Comparison of ENCODE assay signal across 9 mouse cellular contexts in the genomic region with DNA sequence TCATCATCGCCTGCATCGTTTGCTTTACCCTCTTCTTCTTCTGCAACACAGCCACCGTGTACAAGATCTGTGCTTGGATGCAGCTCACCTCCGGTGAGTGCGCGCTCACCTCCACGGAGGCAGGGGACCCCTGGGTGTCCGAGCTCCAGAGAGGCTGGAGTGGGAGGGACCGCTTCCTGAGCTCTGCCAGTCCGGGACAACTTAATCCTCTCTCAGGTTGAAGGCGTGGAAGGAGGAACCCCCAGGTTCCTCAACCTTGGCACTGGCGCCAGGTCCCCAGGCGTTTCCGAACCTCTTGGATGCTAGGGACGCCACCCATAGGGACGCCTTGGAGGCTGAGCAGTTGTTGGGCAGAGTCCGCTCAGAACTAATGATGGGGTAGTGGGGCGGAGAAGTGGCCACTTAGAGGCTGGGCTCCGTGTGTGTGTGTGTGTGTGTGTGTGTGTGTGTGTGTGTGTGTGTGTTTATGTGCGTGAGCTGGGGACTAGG. TPM values are rescaled to one million over a fixed set of nuclear protein-coding genes. Genes with fewer than 3 reads are reported as not detected.
A peak's percentile ranks its signal among the peaks of the same experiment; 100 is the strongest.
DNase-seq lines count a peak whose midpoint lies in the region; ATAC-seq and TF ChIP-seq lines count a peak whose summit lies in the region.
"Had no signal": no experiment of that assay in that cellular context is flagged by ENCODE, and none has a peak within 500 bp of the region (broad histone marks: within the 10 kb centered on the region; RNA-seq: fewer than 3 reads in every experiment).

No protein-coding gene starts in this region.

- WGBS in kidney, adult 2 months, result 3% methylated on average over 20 of the region's 20 CpGs
- WGBS in embryonic facial prominence, embryonic 13.5 days, result under 1% methylated on average over 20 of the region's 20 CpGs
- WGBS in limb, embryonic 14.5 days, result 1% methylated on average over 20 of the region's 20 CpGs

- H3K4me1 ChIP-seq in kidney, adult 2 months (ENCODE audit: control insufficient read depth, insufficient read depth, low read length), result 0 out of 2 replicates have a peak, but pooled peaks cover 2% of the 10 kb centered on the region
- H3K4me1 ChIP-seq in embryonic facial prominence, embryonic 13.5 days, result peaks cover 15% of the 10 kb centered on the region
- 0 out of 2 replicates have a peak, but pooled peaks cover 3% of the 10 kb centered on the region for H3K4me1 ChIP-seq in limb, embryonic 14.5 days (ENCODE audit: control insufficient read depth, insufficient read depth, low read length)

- TF ChIP-seq POLR2A in kidney, adult 2 months (IDR thresholded peaks at IDR 0.05; ENCODE audit: low read depth, low read length), result no peak
- no peak for TF ChIP-seq POLR2A in limb, embryonic 14.5 days (IDR thresholded peaks at IDR 0.05; ENCODE audit: borderline replicate concordance, extremely low read depth, insufficient read depth, insufficient read length)

- H3K9ac ChIP-seq in embryonic facial prominence, embryonic 13.5 days, result peak overlapping the region; percentile 67
- H3K9ac ChIP-seq in limb, embryonic 14.5 days (ENCODE audit: low read depth, low read length, severe bottlenecking), result peak overlapping the region; percentile 45

- TF ChIP-seq CTCF in kidney, adult 2 months (conservative IDR thresholded peaks at IDR 0.05; ENCODE audit: insufficient read depth, insufficient read length, low read depth, low read length), result no peak

- 0 out of 2 replicates have a peak overlapping the region, but pooled peaks have one; percentile 41 for H3K4me3 ChIP-seq in kidney, adult 2 months (ENCODE audit: insufficient read depth, low read depth, low read length)
- H3K4me3 ChIP-seq in embryonic facial prominence, embryonic 13.5 days, result peak overlapping the region; percentile 58
- peak overlapping the region; percentile 56 for H3K4me3 ChIP-seq in limb, embryonic 14.5 days (replicated peaks; ENCODE audit: low read length)

- no peak for ATAC-seq in embryonic facial prominence, embryonic 13.5 days (ENCODE audit: insufficient number of reproducible peaks, insufficient read depth, low FRiP score, low TSS enrichment, low read depth)
- ATAC-seq in limb, embryonic 14.5 days (ENCODE audit: low FRiP score, low read depth), result no peak
- ATAC-seq: Patski had no signal

- H3K9me3 ChIP-seq in embryonic facial prominence, embryonic 13.5 days, result no peaks in the 10 kb centered on the region
- no peaks in the 10 kb centered on the region for H3K9me3 ChIP-seq in limb, embryonic 14.5 days (ENCODE audit: control insufficient read depth, low read length)

- no peaks in the 10 kb centered on the region for H3K27me3 ChIP-seq in kidney, adult 2 months (replicated peaks; ENCODE audit: control insufficient read depth, insufficient read depth, low read length)
- peaks cover 85% of the 10 kb centered on the region for H3K27me3 ChIP-seq in embryonic facial prominence, embryonic 13.5 days
- H3K27me3 ChIP-seq in limb, embryonic 14.5 days (ENCODE audit: control insufficient read depth, insufficient read depth, low read length), result peaks cover 34% of the 10 kb centered on the region

- H3K36me3 ChIP-seq in kidney, adult 2 months (ENCODE audit: control insufficient read depth, insufficient read depth, low read length), result no peaks in the 10 kb centered on the region
- H3K36me3 ChIP-seq in embryonic facial prominence, embryonic 13.5 days, result no peaks in the 10 kb centered on the region
- H3K36me3 ChIP-seq in limb, embryonic 14.5 days (ENCODE audit: control insufficient read depth, insufficient read depth, low read length), result no peaks in the 10 kb centered on the region

- H3K27ac ChIP-seq in kidney, adult 2 months (ENCODE audit: insufficient read depth, low read depth, low read length), result no peak overlapping the region
- H3K27ac ChIP-seq in embryonic facial prominence, embryonic 13.5 days, result no peak overlapping the region
- no peak overlapping the region for H3K27ac ChIP-seq in limb, embryonic 14.5 days (replicated peaks; ENCODE audit: low read depth, low read length)

- peak overlapping the region; percentile 94 for H3K4me2 ChIP-seq in embryonic facial prominence, embryonic 13.5 days
- H3K4me2 ChIP-seq in limb, embryonic 14.5 days (replicated peaks; ENCODE audit: low read depth, low read length, severe bottlenecking), result peak overlapping the region; percentile 96

- no peak for DNase-seq in kidney, adult 2 months
- DNase-seq in kidney, adult 18-20 months, result no peak
- peak; percentile 30 for DNase-seq in Muller cell, postnatal 12 days (ENCODE audit: inconsistent ontology term)
- DNase-seq in limb, embryonic 14.5 days (ENCODE audit: low spot score), result no peak
- peak; percentile 28 for DNase-seq in retina, postnatal 7 days (ENCODE audit: low read depth, low spot score)
- DNase-seq in ovary, postnatal 10 days (ENCODE audit: low spot score), result no peak
- no peak for DNase-seq in layer of hippocampus, adult 11-12 months (ENCODE audit: low spot score)

RNA-seq across cellular contexts. Expression of a gene that starts 0.7 kb away (rescaled TPM):
- 0.16 and 0.24 TPM in 2 replicates for polyA plus RNA-seq in kidney, adult 2 months (2012; rRNA removed)
- polyA plus RNA-seq in embryonic facial prominence, embryonic 13.5 days (2015; fragmentation: Nextera tagmentation; extraction: Ambion mirVana), result 0.72 and 0.87 TPM in 2 replicates
- polyA plus RNA-seq in limb, embryonic 14.5 days (2012; rRNA removed), result 0.82 and 0.85 TPM in 2 replicates
- 0.72 and 0.75 TPM in 2 replicates for polyA plus RNA-seq in limb, embryonic 14.5 days (2014; fragmentation: Nextera tagmentation; extraction: Ambion mirVana)
- polyA plus RNA-seq: Patski had no signal

Comparison
In these comparisons a context has a peak if more than half of its experiments do, and no peak if none do; other contexts are left out.
1. DNase-seq: peak in Muller cell, postnatal 12 days (single experiment) and retina, postnatal 7 days (single experiment); none in kidney, adult 2 months (single experiment), kidney, adult 18-20 months (single experiment), limb, embryonic 14.5 days (single experiment), ovary, postnatal 10 days (single experiment) and layer of hippocampus, adult 11-12 months (single experiment).
2. Peak in every context shown above with its lines, with median percentiles within 50 percentile points of each other: H3K4me3 ChIP-seq.